Mouse (Mus musculus) erythroblast, embryonic 14.5 days (primary cell): ENCODE results near the gene Tmem175. TPM values are rescaled to one million over a fixed set of nuclear protein-coding genes. Genes with fewer than 3 reads are reported as not detected.

Experiments used
- H3K27me3 ChIP-seq: 2 replicates; pipeline ENCODE4 v1.6.1; 2012; ENCODE audit warnings: inconsistent platforms; ENCODE audit not compliant: control insufficient read depth
- H3K36me3 ChIP-seq: 2 replicates; pipeline ENCODE4 v1.6.1; 2012; ENCODE audit warnings: mild to moderate bottlenecking, inconsistent platforms; ENCODE audit not compliant: control insufficient read depth
- H3K4me1 ChIP-seq: 2 replicates; pipeline ENCODE4 v1.6.1; 2012; ENCODE audit warnings: inconsistent platforms; ENCODE audit not compliant: control insufficient read depth
- H3K4me3 ChIP-seq: replicated peaks from 2 replicates; pipeline ENCODE3; 2012; ENCODE audit warnings: moderate library complexity, mild to moderate bottlenecking, inconsistent platforms
- H3K9me3 ChIP-seq: 2 replicates; pipeline ENCODE4 v1.6.1; 2012; ENCODE audit warnings: low read length, inconsistent platforms, mixed read lengths; ENCODE audit not compliant: control insufficient read depth
- GATA1 ChIP-seq: IDR thresholded peaks from 2 replicates; pipeline ENCODE4 v1.6.1; 2012; ENCODE audit warnings: low read length, inconsistent platforms, mixed read lengths
- TAL1 ChIP-seq: IDR thresholded peaks from 3 replicates; pipeline ENCODE4 v1.6.1; 2012; ENCODE audit warnings: low read length, inconsistent platforms, mixed read lengths
- polyA plus RNA-seq: library from polyadenylated mRNA; stranded (reverse); fragments of >175 nt; gene quantifications from 2 replicates; pipeline ENCODE4 v1.2.3, GENCODE M21; 2012

Tmem175 gene
- polyA plus RNA-seq, 1 experiment, result 0.09 TPM

DNA sequence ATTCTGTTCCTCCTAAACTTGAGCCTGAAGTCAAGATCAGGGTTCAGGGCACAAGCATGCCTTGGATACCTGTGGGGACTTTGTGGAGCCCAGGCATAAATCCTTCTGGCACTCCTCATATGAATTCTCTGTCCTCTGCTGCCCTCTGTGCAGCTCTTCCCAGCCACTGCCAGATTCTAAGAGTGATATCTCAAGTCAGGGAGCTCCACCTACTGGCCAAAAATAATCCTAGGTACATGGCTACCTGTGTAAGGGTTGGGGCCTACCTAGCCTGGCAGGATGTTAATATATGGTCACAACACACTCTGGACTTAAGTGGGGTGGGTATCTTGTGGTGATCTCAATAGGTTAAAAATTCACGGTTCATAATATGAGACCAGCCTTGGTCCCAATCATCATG is 22.3 kb downstream of the Tmem175 start:
- H3K4me3 ChIP-seq, result no peak overlapping the region
- TF ChIP-seq TAL1, result no peak
- TF ChIP-seq GATA1, result no peak
- no peaks in the 10 kb centered on the region for H3K9me3 ChIP-seq
- H3K36me3 ChIP-seq, result peaks cover 95% of the 10 kb centered on the region
- H3K27me3 ChIP-seq, result no peaks in the 10 kb centered on the region
- peaks cover 11% of the 10 kb centered on the region for H3K4me1 ChIP-seq

DNA sequence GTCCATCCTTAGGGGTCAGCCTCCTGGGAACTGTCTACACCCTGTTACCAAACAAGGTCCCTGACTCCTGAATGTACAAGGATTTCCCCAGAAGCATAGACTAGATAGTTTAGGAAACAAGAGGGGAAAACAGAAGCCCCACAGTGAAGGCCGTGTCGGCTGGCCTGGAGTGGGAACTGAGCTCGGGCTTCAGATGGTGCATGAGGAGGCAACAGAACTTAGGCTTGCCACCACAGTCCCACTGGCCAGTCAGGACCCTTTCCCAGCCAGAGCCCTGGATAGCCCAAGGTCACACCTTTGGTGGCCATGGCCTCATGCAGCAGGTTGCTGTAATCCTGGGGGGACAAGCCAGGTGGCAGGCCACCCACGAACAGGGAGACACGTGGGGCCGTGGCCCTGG is 23.8 kb downstream of the Tmem175 start:
- no peak for TF ChIP-seq TAL1
- Histone ChIP-seq H3K27me3 (no peaks in the 10 kb centered on the region), H3K4me3 (no peak overlapping the region), H3K36me3 (peaks cover 94% of the 10 kb centered on the region), H3K9me3 (no peaks in the 10 kb centered on the region), H3K4me1 (peaks cover 12% of the 10 kb centered on the region)

DNA sequence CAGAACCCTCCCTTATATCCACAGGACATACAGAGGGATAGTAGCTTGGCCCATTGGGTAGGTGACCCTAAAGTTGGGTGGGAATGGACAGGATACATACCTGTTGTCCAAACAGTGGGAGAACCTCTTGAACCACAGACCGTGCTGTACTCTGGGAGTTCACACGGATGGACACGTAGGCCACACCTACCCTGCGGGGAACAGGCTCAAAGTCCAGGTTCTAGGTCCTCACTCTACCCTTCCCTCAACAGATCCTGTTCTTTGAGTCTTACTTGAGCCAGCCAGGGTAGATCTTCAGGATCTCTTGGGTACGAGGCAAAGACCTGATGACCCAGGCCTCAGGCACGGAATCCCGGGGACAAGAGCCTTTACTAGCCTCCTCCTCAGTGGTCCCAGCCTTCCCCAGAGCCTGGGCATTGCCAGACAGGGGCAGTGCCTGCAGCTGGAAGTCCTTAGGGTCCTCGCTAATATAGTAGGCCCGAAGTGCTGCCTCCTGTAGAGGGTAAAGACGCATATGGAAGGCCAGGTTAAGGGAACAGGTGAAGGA is 24.9 kb downstream of the Tmem175 start:
- Histone ChIP-seq H3K4me1 (peaks cover 22% of the 10 kb centered on the region), H3K9me3 (no peaks in the 10 kb centered on the region), H3K36me3 (peaks cover 84% of the 10 kb centered on the region), H3K27me3 (no peaks in the 10 kb centered on the region), H3K4me3 (no peak overlapping the region)
- TF ChIP-seq TAL1, result no peak
- TF ChIP-seq GATA1, result no peak

DNA sequence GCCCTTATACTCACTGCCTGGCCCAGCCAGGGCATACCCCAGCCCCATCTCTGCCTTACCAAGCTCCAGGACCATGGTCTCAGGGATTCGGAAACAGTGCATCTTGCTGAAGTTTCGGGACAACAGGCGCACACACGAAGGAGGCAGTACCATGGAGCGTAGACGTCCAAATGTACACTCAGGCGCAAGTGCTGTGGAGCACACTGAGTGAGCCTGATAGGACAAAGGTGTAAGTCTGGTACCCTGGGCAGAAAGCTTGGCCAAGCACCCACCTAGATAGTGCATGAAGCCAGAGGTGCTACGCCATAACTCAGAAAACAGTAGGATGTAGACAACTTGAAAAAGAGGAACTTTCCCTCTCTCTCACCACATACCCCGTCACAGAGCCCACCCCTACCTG is 25.8 kb downstream of the Tmem175 start:
- no peak for TF ChIP-seq TAL1
- no peak for TF ChIP-seq GATA1
- Histone ChIP-seq H3K27me3 (no peaks in the 10 kb centered on the region), H3K9me3 (no peaks in the 10 kb centered on the region), H3K36me3 (peaks cover 76% of the 10 kb centered on the region), H3K4me3 (no peak overlapping the region), H3K4me1 (peaks cover 31% of the 10 kb centered on the region)

DNA sequence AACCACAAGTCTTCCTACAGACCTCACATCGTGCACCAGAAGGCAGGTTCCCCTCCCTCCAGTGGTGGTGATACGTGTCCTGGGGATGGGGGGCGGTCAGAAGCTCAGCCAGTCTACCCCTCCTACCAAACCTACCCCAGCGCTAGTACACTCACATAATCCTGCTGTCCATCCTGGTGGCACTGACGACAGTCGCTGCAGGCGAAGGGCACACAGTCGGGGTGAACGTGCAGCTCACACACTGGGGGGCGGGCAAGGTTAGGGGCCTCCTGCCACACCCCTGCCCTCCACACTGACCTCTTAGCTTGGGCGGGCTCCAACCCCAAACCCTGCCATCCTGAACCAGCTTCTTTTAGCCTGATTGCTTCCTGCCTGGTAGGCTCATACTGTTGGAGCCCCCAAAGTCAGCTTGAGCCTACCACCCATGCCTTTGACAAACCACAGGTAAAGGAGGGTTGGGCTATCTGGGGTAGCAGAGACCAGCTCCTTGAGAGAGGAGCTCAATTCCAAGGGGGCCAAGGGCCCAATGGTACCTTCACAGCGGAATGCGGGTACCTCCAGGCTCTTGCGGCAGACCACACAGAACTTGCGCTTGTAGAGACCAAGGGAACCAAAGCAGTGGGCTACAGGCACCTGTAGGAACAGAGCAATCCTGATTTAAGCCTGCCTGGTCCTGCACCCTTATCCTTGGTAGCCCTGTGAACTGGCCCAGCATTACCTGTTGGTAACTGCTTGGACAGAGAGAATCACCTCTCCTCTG is 26.5 kb downstream of the Tmem175 start:
- H3K4me3 ChIP-seq, result no peak overlapping the region
- H3K9me3 ChIP-seq, result no peaks in the 10 kb centered on the region
- H3K4me1 ChIP-seq, result peaks cover 34% of the 10 kb centered on the region
- H3K27me3 ChIP-seq, result no peaks in the 10 kb centered on the region
- TF ChIP-seq GATA1 (no peak), TAL1 (no peak)
- H3K36me3 ChIP-seq, result peaks cover 69% of the 10 kb centered on the region

DNA sequence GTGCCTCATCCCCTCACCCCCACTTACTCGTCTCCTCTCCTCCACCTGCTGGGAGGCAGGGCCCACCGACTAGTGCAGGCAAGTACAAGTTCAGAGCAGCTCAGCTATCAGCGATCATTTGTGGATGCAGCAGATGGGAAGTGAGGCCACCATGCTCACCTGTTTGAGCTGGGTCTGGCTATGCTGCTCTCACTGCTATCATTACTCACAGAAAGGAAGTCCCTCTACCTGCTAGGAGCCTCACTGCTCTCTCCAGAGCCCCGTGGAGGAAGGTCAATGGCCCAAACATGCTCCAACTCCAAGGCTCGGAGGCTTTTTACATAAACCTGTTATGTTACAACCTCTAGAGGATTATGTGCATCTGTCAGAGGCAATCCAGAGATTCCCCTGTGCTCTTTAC is 27.8 kb downstream of the Tmem175 start:
- Histone ChIP-seq H3K4me1 (peaks cover 36% of the 10 kb centered on the region), H3K9me3 (no peaks in the 10 kb centered on the region), H3K4me3 (no peak overlapping the region), H3K36me3 (peaks cover 58% of the 10 kb centered on the region), H3K27me3 (no peaks in the 10 kb centered on the region)
- TF ChIP-seq TAL1, result no peak
- no peak for TF ChIP-seq GATA1

DNA sequence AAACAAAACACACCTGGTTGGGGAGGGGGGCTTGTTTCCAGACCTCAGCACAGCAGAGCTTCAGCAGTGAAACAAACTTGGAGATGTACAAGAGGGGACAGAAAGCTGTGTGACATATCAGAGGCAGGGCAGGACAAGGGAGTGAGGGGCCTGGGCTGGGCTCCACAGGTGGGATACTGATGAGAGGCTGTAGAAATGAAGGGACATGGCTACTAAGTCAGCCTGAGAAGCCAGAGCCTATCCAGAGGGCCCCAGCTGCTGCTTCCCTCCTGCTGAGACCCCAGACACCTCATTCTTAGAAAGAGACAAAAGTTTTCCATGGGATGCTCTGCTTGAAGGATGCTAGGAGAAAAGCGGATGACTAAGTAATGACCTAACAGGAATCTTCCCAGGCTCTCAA is 29.0 kb downstream of the Tmem175 start:
- peaks cover 36% of the 10 kb centered on the region for H3K4me1 ChIP-seq
- H3K27me3 ChIP-seq, result no peaks in the 10 kb centered on the region
- H3K9me3 ChIP-seq, result no peaks in the 10 kb centered on the region
- H3K4me3 ChIP-seq, result no peak overlapping the region
- H3K36me3 ChIP-seq, result peaks cover 46% of the 10 kb centered on the region
- no peak for TF ChIP-seq GATA1
- no peak for TF ChIP-seq TAL1

DNA sequence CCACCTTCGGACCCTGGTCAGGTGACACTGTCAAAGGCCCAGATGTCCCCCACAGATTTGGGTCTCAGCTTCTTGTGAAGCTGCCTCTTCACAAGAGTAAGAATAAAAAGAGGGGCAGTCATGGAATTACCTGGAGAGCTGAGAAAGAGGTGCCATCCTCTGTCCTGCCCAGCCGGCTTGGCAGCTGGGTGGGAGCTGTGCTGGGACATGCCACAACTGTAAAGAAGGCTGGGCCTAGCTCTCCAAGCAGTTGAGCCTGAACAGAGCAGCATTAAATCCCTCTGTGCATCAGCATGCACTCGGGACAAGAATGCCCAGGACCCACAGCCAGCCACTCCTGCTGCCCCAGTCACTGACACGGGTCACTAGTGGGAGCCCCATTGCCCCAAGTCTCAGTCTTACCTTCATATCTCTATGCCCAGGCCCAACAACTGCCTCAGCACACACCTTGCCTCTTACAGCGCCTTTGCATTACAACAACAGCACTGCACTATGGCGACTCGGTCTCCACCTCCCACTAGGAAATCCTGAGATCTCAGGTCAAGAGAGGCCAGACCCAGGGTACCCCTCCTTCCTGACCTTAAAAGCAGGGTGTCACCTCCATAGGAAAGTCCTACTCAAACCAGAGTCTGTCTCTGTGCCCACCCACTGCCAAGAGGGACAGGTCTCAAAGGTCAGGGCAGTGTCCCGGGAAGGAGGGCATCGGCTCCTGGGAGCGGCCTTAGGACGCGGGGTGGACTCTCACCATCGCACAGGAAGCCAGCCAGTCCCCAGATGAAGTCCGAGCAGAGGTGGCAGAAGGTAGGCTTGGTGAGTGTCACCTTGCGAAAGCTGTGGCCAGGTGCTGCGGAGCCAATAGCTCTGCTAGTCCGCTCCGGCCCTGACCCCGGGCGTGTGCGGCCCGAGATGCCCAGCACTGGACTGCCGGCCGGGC is 30.4 kb downstream of the Tmem175 start, which contains the start of gene Idua:
Gene Idua (plus strand): TSS at position 634 of the 934 bp plus-strand sequence.
- H3K27me3 ChIP-seq, result no peaks in the 10 kb centered on the region
- H3K4me1 ChIP-seq, result peaks cover 36% of the 10 kb centered on the region
- H3K4me3 ChIP-seq, result peak within 1 kb of the TSS; percentile 84
- TF ChIP-seq TAL1 (no peak), GATA1 (no peak)
- H3K36me3 ChIP-seq, result peaks cover 32% of the 10 kb centered on the region
- no peaks in the 10 kb centered on the region for H3K9me3 ChIP-seq

DNA sequence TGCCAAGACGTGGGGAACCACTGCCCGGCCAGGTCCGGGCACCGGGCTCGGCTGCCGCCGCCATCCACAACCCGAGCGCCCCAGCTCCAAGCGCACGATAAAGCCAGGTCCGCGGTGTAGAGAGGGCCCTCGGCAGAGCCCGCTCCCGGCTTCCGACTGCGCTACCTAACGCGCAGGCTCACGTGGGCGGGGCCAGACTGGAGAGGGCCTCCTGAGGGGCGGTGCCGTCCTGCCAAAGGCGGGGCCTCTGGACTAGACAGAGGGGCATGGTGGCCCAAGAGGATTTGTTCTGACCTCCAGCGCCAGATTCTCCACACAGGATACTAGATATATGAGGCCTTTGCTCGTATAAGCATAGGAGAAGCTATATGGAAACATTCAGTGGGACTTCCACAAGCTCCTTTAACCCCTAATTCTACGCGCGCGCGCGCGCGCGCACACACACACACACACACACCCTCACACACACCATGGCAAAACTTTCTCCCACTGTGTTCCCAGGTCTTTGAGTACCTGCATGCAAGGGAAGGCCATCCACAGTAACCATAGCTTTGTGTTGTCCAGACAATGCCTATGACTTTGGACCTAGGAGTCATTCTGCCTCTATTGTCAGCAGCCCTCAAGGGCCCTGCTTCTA is 31.2 kb downstream of the Tmem175 start:
- Histone ChIP-seq H3K9me3 (no peaks in the 10 kb centered on the region), H3K27me3 (no peaks in the 10 kb centered on the region), H3K36me3 (peaks cover 25% of the 10 kb centered on the region), H3K4me3 (peak overlapping the region; percentile 84), H3K4me1 (peaks cover 36% of the 10 kb centered on the region)
- TF ChIP-seq GATA1, result no peak
- TF ChIP-seq TAL1, result no peak
